Mouse (Mus musculus): ENCODE measurements around the gene Bbs10. TPM values are rescaled to one million over a fixed set of nuclear protein-coding genes. Genes with fewer than 3 reads are reported as not detected.

Gene Bbs10
- total RNA-seq (2012; rRNA removed): 0.42 and 0.62 TPM in 2 replicates
- polyA plus RNA-seq (2012; ENCODE audit: insufficient read depth in 1 of 2, insufficient read length in 2 of 2, low read depth in 1 of 2, low replicate concordance in 2 of 2, missing spikeins in 1 of 2): under 1 TPM in 1 of 2 experiments, not detected in 1; 0.15 TPM

GRCm38 (mm10) chr10:111298140-111299098 is at the start of gene Bbs10:
TSS of gene Bbs10 (plus strand) at chr10:111298679.
- Histone ChIP-seq H3K4me1 (ENCODE audit: control insufficient read depth in 1 of 2, insufficient read depth in 2 of 2, low read length in 2 of 2) (no peaks in the 10 kb centered on the region), H3K27ac (ENCODE audit: control insufficient read depth, low read depth, low read length) (no peak within 1 kb of the TSS), H3K79me2 (ENCODE audit: control insufficient read depth, insufficient read depth, low read length, poor library complexity) (no peaks in the 10 kb centered on the region), H3K4me3 (ENCODE audit: control insufficient read depth in 1 of 2, insufficient read depth in 1 of 2, low read depth in 2 of 2, low read length in 2 of 2) (no peak within 1 kb of the TSS), H3K9me3 (replicated peaks; ENCODE audit: insufficient read depth, low read length) (no peaks in the 10 kb centered on the region), H3K27me3 (ENCODE audit: control insufficient read depth in 1 of 2, insufficient read depth in 2 of 2, low read length in 2 of 2) (no peaks in the 10 kb centered on the region), H3K9ac (ENCODE audit: control insufficient read depth, low read depth, low read length, poor library complexity, severe bottlenecking) (no peak within 1 kb of the TSS), H3K36me3 (ENCODE audit: control insufficient read depth in 1 of 2, insufficient read depth in 2 of 2, low read length in 2 of 2) (peaks cover 0 to 11% of the 10 kb centered on the region in 2 experiments; a peak in 2 of 4 replicates)
- DNase-seq (ENCODE audit: low read depth, low spot score): no peak
- TF ChIP-seq SMC3 (IDR thresholded peaks at IDR 0.05; ENCODE audit: low read depth, low read length) (no peak), GABPA (IDR thresholded peaks at IDR 0.05; ENCODE audit: low read depth, low read length) (no peak), EP300 (IDR thresholded peaks at IDR 0.05; ENCODE audit: low read depth in 1 of 2, low read length in 2 of 2) (no peak), MYC (IDR thresholded peaks at IDR 0.05; ENCODE audit: low read depth, low read length) (no peak)

GRCm38 (mm10) chr10:111250192-111250591 is 48.3 kb upstream of the Bbs10 start:
- DNase-seq (ENCODE audit: low read depth, low spot score): no peak
- TF ChIP-seq GATA1 (IDR thresholded peaks at IDR 0.05; ENCODE audit: low read depth, low read length) (peak; percentile 56), TCF12 (IDR thresholded peaks at IDR 0.05; ENCODE audit: low read depth, low read length) (peak; percentile 62), EP300 (IDR thresholded peaks at IDR 0.05; ENCODE audit: low read depth in 1 of 2, low read length in 2 of 2) (peak; percentile 60 to 69), ZMIZ1 (IDR thresholded peaks at IDR 0.05; ENCODE audit: low read depth, low read length) (no peak)
- H3K79me2 ChIP-seq (ENCODE audit: control insufficient read depth, insufficient read depth, low read length, poor library complexity): peaks cover 8% of the 10 kb centered on the region; the same call in 1 of the 2 replicates
- H3K4me3 ChIP-seq (ENCODE audit: control insufficient read depth in 1 of 2, insufficient read depth in 1 of 2, low read depth in 2 of 2, low read length in 2 of 2): no peak overlapping the region
- peaks cover 2 to 28% of the 10 kb centered on the region in 2 experiments for H3K36me3 ChIP-seq (ENCODE audit: control insufficient read depth in 1 of 2, insufficient read depth in 2 of 2, low read length in 2 of 2)
- no peak overlapping the region for H3K27ac ChIP-seq (ENCODE audit: control insufficient read depth, low read depth, low read length)
- H3K4me1 ChIP-seq (ENCODE audit: control insufficient read depth in 1 of 2, insufficient read depth in 2 of 2, low read length in 2 of 2): peaks cover 9 to 27% of the 10 kb centered on the region in 2 experiments
- no peaks in the 10 kb centered on the region for H3K27me3 ChIP-seq (ENCODE audit: control insufficient read depth in 1 of 2, insufficient read depth in 2 of 2, low read length in 2 of 2)
- H3K9ac ChIP-seq (ENCODE audit: control insufficient read depth, low read depth, low read length, poor library complexity, severe bottlenecking): no peak overlapping the region
- H3K9me3 ChIP-seq (replicated peaks; ENCODE audit: insufficient read depth, low read length): no peaks in the 10 kb centered on the region

GRCm38 (mm10) chr10:111251666-111252065 is 46.8 kb upstream of the Bbs10 start:
- Histone ChIP-seq H3K36me3 (ENCODE audit: control insufficient read depth in 1 of 2, insufficient read depth in 2 of 2, low read length in 2 of 2) (peaks cover 2 to 29% of the 10 kb centered on the region in 2 experiments), H3K79me2 (ENCODE audit: control insufficient read depth, insufficient read depth, low read length, poor library complexity) (peaks cover 6% of the 10 kb centered on the region; the same call in 1 of the 2 replicates), H3K9me3 (replicated peaks; ENCODE audit: insufficient read depth, low read length) (no peaks in the 10 kb centered on the region), H3K4me1 (ENCODE audit: control insufficient read depth in 1 of 2, insufficient read depth in 2 of 2, low read length in 2 of 2) (peaks cover 12 to 27% of the 10 kb centered on the region in 2 experiments), H3K27me3 (ENCODE audit: control insufficient read depth in 1 of 2, insufficient read depth in 2 of 2, low read length in 2 of 2) (no peaks in the 10 kb centered on the region), H3K9ac (ENCODE audit: control insufficient read depth, low read depth, low read length, poor library complexity, severe bottlenecking) (no peak overlapping the region), H3K4me3 (ENCODE audit: control insufficient read depth in 1 of 2, insufficient read depth in 1 of 2, low read depth in 2 of 2, low read length in 2 of 2) (no peak overlapping the region), H3K27ac (ENCODE audit: control insufficient read depth, low read depth, low read length) (no peak overlapping the region)
- DNase-seq (ENCODE audit: low read depth, low spot score): no peak
- TF ChIP-seq ELF1 (IDR thresholded peaks at IDR 0.05; ENCODE audit: low read depth, low read length) (no peak), JUND (IDR thresholded peaks at IDR 0.05; ENCODE audit: low read depth, low read length) (no peak)
